Comparison of ENCODE assay signal across 16 mouse cellular contexts in genomic region chr6:31159935-31160670, GRCm38 (mm10).
DNase-seq lines count a peak whose midpoint lies in the region; ATAC-seq and TF ChIP-seq lines count a peak whose summit lies in the region.
"Had no signal": no experiment of that assay in that cellular context is flagged by ENCODE, and none has a peak within 500 bp of the region (broad histone marks: within the 10 kb centered on the region; RNA-seq: fewer than 3 reads in every experiment).

No protein-coding gene starts in this region.

- H3K4me3 ChIP-seq in kidney, postnatal 0 days (replicated peaks; ENCODE audit: low read depth, low read length), result no peak overlapping the region
- peak overlapping the region; percentile 34 to 61 for H3K4me3 ChIP-seq in MEL (ENCODE audit: control insufficient read depth in 1 of 2, insufficient read depth in 1 of 2, low read depth in 2 of 2, low read length in 2 of 2)
- no peak overlapping the region for H3K4me3 ChIP-seq in forebrain, embryonic 16.5 days (replicated peaks; ENCODE audit: low read length)
- H3K4me3 ChIP-seq: heart, embryonic 13.5 days; left cerebral cortex, adult 2 months; liver, embryonic 13.5 days had no signal

- H3K4me2 ChIP-seq in kidney, postnatal 0 days (ENCODE audit: low read length), result peak overlapping the region; percentile 32; the same call in 1 of the 2 replicates
- no peak overlapping the region; the same call in 1 of the 2 replicates for H3K4me2 ChIP-seq in forebrain, embryonic 16.5 days (ENCODE audit: low read length)
- H3K4me2 ChIP-seq: liver, embryonic 13.5 days had no signal

- no peaks in the 10 kb centered on the region for H3K9me3 ChIP-seq in kidney, postnatal 0 days (replicated peaks; ENCODE audit: low read length)
- no peaks in the 10 kb centered on the region for H3K9me3 ChIP-seq in MEL (replicated peaks; ENCODE audit: insufficient read depth, low read length)
- no peaks in the 10 kb centered on the region for H3K9me3 ChIP-seq in forebrain, embryonic 16.5 days (ENCODE audit: control insufficient read depth, low read length)
- H3K9me3 ChIP-seq: G1E; heart, embryonic 13.5 days; liver, embryonic 13.5 days had no signal

- peaks cover 2% of the 10 kb centered on the region; the same call in 1 of the 2 replicates for H3K79me2 ChIP-seq in MEL (ENCODE audit: control insufficient read depth, insufficient read depth, low read length, poor library complexity)

- no peak for TF ChIP-seq EP300 in MEL (IDR thresholded peaks at IDR 0.05; ENCODE audit: low read depth in 1 of 2, low read length in 2 of 2)

- H3K9ac ChIP-seq in kidney, postnatal 0 days (ENCODE audit: low read depth, low read length), result no peak overlapping the region
- peak overlapping the region; percentile 84 for H3K9ac ChIP-seq in MEL (ENCODE audit: control insufficient read depth, low read depth, low read length, poor library complexity, severe bottlenecking)
- no peak overlapping the region for H3K9ac ChIP-seq in forebrain, embryonic 16.5 days (replicated peaks; ENCODE audit: low read depth, low read length)
- H3K9ac ChIP-seq: heart, embryonic 13.5 days; liver, embryonic 13.5 days had no signal

- H3K4me1 ChIP-seq in kidney, postnatal 0 days (replicated peaks; ENCODE audit: insufficient read depth, low read length), result peaks cover 3% of the 10 kb centered on the region; the same call in 1 of the 2 replicates
- peaks cover 2 to 19% of the 10 kb centered on the region in 2 experiments for H3K4me1 ChIP-seq in MEL (ENCODE audit: control insufficient read depth in 1 of 2, insufficient read depth in 2 of 2, low read length in 2 of 2)
- H3K4me1 ChIP-seq in forebrain, embryonic 16.5 days (replicated peaks; ENCODE audit: control insufficient read depth, insufficient read depth, low read length), result peaks cover 35% of the 10 kb centered on the region

- ATAC-seq in kidney, postnatal 0 days (replicated peaks; ENCODE audit: low FRiP score, low read depth), result no peak
- 0 out of 2 replicates have a peak, but pooled peaks have one; percentile 23 for ATAC-seq in forebrain, embryonic 16.5 days
- ATAC-seq in granulocyte monocyte progenitor cell, adult 5-6 weeks (replicated peaks; ENCODE audit: poor library complexity, severe bottlenecking), result no peak
- ATAC-seq: hindbrain, embryonic 16.5 days had no signal

- TF ChIP-seq CTCF in kidney, postnatal 0 days (IDR thresholded peaks at IDR 0.05; ENCODE audit: low read depth), result no peak
- no peak for TF ChIP-seq CTCF in MEL (IDR thresholded peaks at IDR 0.05 in 2 of 3, conservative IDR thresholded peaks at IDR 0.05 in 1 of 3; ENCODE audit: control insufficient read depth in 1 of 3, insufficient read depth in 1 of 3, low read depth in 2 of 3, low read length in 3 of 3, poor library complexity in 1 of 3, severe bottlenecking in 1 of 3)

- 0 out of 4 replicates have a peak, but pooled peaks of 1 of the 2 experiments have one; percentile 0 for TF ChIP-seq POLR2A in MEL (IDR thresholded peaks at IDR 0.05; ENCODE audit: control insufficient read depth in 1 of 2, insufficient read depth in 1 of 2, low read depth in 1 of 2, low read length in 2 of 2, poor library complexity in 1 of 2)

- H3K36me3 ChIP-seq in kidney, postnatal 0 days (ENCODE audit: insufficient read depth, low read length), result no peaks in the 10 kb centered on the region
- peaks cover 0 to 18% of the 10 kb centered on the region in 2 experiments; a peak in 2 of 4 replicates for H3K36me3 ChIP-seq in MEL (ENCODE audit: control insufficient read depth in 1 of 2, insufficient read depth in 2 of 2, low read length in 2 of 2)
- no peaks in the 10 kb centered on the region for H3K36me3 ChIP-seq in forebrain, embryonic 16.5 days (ENCODE audit: control insufficient read depth, insufficient read depth)
- H3K36me3 ChIP-seq: G1E; heart, embryonic 13.5 days; liver, embryonic 13.5 days had no signal

- 51% methylated on average over 16 of the region's 16 CpGs for WGBS in kidney, postnatal 0 days
- 47% methylated on average over 16 of the region's 16 CpGs for WGBS in forebrain, embryonic 16.5 days

- no peak for DNase-seq in kidney, postnatal 0 days (ENCODE audit: low spot score)
- DNase-seq in kidney, postnatal 36 days, result no peak
- peak; percentile 44 for DNase-seq in CD4-positive, CD25-positive, alpha-beta regulatory T cell, adult 2 months (ENCODE audit: low read depth, low spot score)
- DNase-seq in MEL (ENCODE audit: low read depth, low spot score), result no peak
- no peak for DNase-seq in c-Kit-positive CD71-positive TER-119-positive erythroid progenitor cells, embryonic 14.5 days (ENCODE audit: low spot score)
- DNase-seq: cerebellum, postnatal 25 days; gastrocnemius, postnatal 14 days; heart, postnatal 36 days; kidney, adult 11 months; liver, embryonic 13.5 days had no signal

- H3K27ac ChIP-seq in kidney, postnatal 0 days, result no peak overlapping the region
- peak overlapping the region; percentile 95 for H3K27ac ChIP-seq in MEL (ENCODE audit: control insufficient read depth, low read depth, low read length)
- H3K27ac ChIP-seq in forebrain, embryonic 16.5 days (ENCODE audit: low read length), result no peak overlapping the region
- H3K27ac ChIP-seq: heart, embryonic 13.5 days; left cerebral cortex, adult 2 months; liver, embryonic 13.5 days had no signal

- H3K27me3 ChIP-seq in kidney, postnatal 0 days (ENCODE audit: insufficient read depth, low read length), result no peaks in the 10 kb centered on the region
- H3K27me3 ChIP-seq in MEL (ENCODE audit: control insufficient read depth in 1 of 2, insufficient read depth in 2 of 2, low read length in 2 of 2), result no peaks in the 10 kb centered on the region
- no peaks in the 10 kb centered on the region for H3K27me3 ChIP-seq in forebrain, embryonic 16.5 days (replicated peaks; ENCODE audit: control insufficient read depth, insufficient read depth, low read length)

- TF ChIP-seq RAD21 in MEL (IDR thresholded peaks at IDR 0.05; ENCODE audit: low read depth, low read length), result no peak

TF ChIP-seq in MEL, 35 proteins besides CTCF, POLR2A, EP300 and RAD21:
- TF ChIP-seq HCFC1 (IDR thresholded peaks at IDR 0.05; ENCODE audit: low read depth, low read length) (no peak), POLR2AphosphoS2 (IDR thresholded peaks at IDR 0.05; ENCODE audit: low read length) (no peak), TBP (IDR thresholded peaks at IDR 0.05; ENCODE audit: low read depth, low read length) (no peak), RCOR1 (IDR thresholded peaks at IDR 0.05; ENCODE audit: low read depth, low read length) (no peak), MEF2A (IDR thresholded peaks at IDR 0.05; ENCODE audit: extremely low read depth, insufficient replicate concordance, low read depth, low read length, poor library complexity, severe bottlenecking) (no peak), GABPA (IDR thresholded peaks at IDR 0.05; ENCODE audit: low read depth, low read length) (no peak), SMC3 (IDR thresholded peaks at IDR 0.05; ENCODE audit: low read depth, low read length) (no peak), ZC3H11A (IDR thresholded peaks at IDR 0.05; ENCODE audit: low read depth, low read length) (no peak; the same call in 1 of the 2 replicates), POLR2AphosphoS5 (IDR thresholded peaks at IDR 0.05; ENCODE audit: borderline replicate concordance, low read depth, low read length) (no peak), USF2 (IDR thresholded peaks at IDR 0.05; ENCODE audit: borderline replicate concordance in 1 of 2, insufficient read depth in 1 of 2, low read depth in 1 of 2, low read length in 2 of 2) (no peak), TCF12 (IDR thresholded peaks at IDR 0.05; ENCODE audit: low read depth, low read length) (no peak), CHD1 (IDR thresholded peaks at IDR 0.05; ENCODE audit: low read depth, low read length) (no peak)

Comparison
In these comparisons a context has a peak if more than half of its experiments do, and no peak if none do; other contexts are left out.
1. H3K4me3 ChIP-seq: peak in MEL (2 of 2); none in kidney, postnatal 0 days (single experiment) and forebrain, embryonic 16.5 days (single experiment).